Mouse (Mus musculus): Measurements from ENCODE around the gene Sema6d. TPM values are rescaled to one million over a fixed set of nuclear protein-coding genes. Genes with fewer than 3 reads are reported as not detected.

Gene Sema6d
- polyA plus RNA-seq, 1 experiment from 2014 or later, result 41.3 TPM

- Histone ChIP-seq H3K27ac (ENCODE audit: low read depth, low read length) (no peak overlapping the region), H3K4me1 (ENCODE audit: control insufficient read depth, insufficient read depth, low read depth, low read length) (no peaks in the 10 kb centered on the region), H3K27me3 (replicated peaks; ENCODE audit: control insufficient read depth, insufficient read depth, low read length) (no peaks in the 10 kb centered on the region), H3K4me2 (ENCODE audit: low read length) (no peak overlapping the region), H3K9me3 (ENCODE audit: control insufficient read depth, low read length) (no peaks in the 10 kb centered on the region), H3K4me3 (ENCODE audit: low read length) (no peak overlapping the region), H3K9ac (ENCODE audit: low read depth, low read length) (no peak overlapping the region), H3K36me3 (ENCODE audit: control insufficient read depth, insufficient read depth, low read length) (no peaks in the 10 kb centered on the region)
- 83% methylated on average over 10 of the region's 10 CpGs for WGBS
- ATAC-seq, result no peak
Measured at GRCm38 (mm10) chr2:124702621-124703020, 612.9 kb downstream of the Sema6d start.

GRCm38 (mm10) chr2:124704922-124705321, 615.2 kb downstream of the Sema6d start:
- no peaks in the 10 kb centered on the region for H3K27me3 ChIP-seq (replicated peaks; ENCODE audit: control insufficient read depth, insufficient read depth, low read length)
- no peaks in the 10 kb centered on the region for H3K36me3 ChIP-seq (ENCODE audit: control insufficient read depth, insufficient read depth, low read length)
- H3K9ac ChIP-seq (ENCODE audit: low read depth, low read length), result no peak overlapping the region
- no peak for ATAC-seq
- H3K4me1 ChIP-seq (ENCODE audit: control insufficient read depth, insufficient read depth, low read depth, low read length), result no peaks in the 10 kb centered on the region
- H3K9me3 ChIP-seq (ENCODE audit: control insufficient read depth, low read length), result no peaks in the 10 kb centered on the region
- 63% methylated on average over 4 of the region's 4 CpGs for WGBS
- H3K4me2 ChIP-seq (ENCODE audit: low read length), result no peak overlapping the region
- no peak overlapping the region for H3K4me3 ChIP-seq (ENCODE audit: low read length)
- no peak overlapping the region for H3K27ac ChIP-seq (ENCODE audit: low read depth, low read length)

- Histone ChIP-seq H3K36me3 (ENCODE audit: control insufficient read depth, insufficient read depth, low read length) (no peaks in the 10 kb centered on the region), H3K9me3 (ENCODE audit: control insufficient read depth, low read length) (no peaks in the 10 kb centered on the region), H3K4me2 (ENCODE audit: low read length) (no peak overlapping the region), H3K4me1 (ENCODE audit: control insufficient read depth, insufficient read depth, low read depth, low read length) (no peaks in the 10 kb centered on the region), H3K4me3 (ENCODE audit: low read length) (no peak overlapping the region), H3K27ac (ENCODE audit: low read depth, low read length) (no peak overlapping the region), H3K27me3 (replicated peaks; ENCODE audit: control insufficient read depth, insufficient read depth, low read length) (no peaks in the 10 kb centered on the region), H3K9ac (ENCODE audit: low read depth, low read length) (no peak overlapping the region)
- WGBS, result 59% methylated on average over 4 of the region's 4 CpGs
- ATAC-seq, result no peak
Measured at GRCm38 (mm10) chr2:124705806-124706205, 616.0 kb downstream of the Sema6d start.

- no peak for ATAC-seq
Measured at GRCm38 (mm10) chr2:124706896-124707295, 617.1 kb downstream of the Sema6d start.

More at GRCm38 (mm10) chr2:124706896-124707295, 617.1 kb downstream of the Sema6d start:
- no peaks in the 10 kb centered on the region for H3K27me3 ChIP-seq (replicated peaks; ENCODE audit: control insufficient read depth, insufficient read depth, low read length)
- no peak overlapping the region for H3K4me2 ChIP-seq (ENCODE audit: low read length)
- no peak overlapping the region for H3K27ac ChIP-seq (ENCODE audit: low read depth, low read length)
- no peak overlapping the region for H3K4me3 ChIP-seq (ENCODE audit: low read length)
- 44% methylated on average over 7 of the region's 7 CpGs for WGBS
- H3K36me3 ChIP-seq (ENCODE audit: control insufficient read depth, insufficient read depth, low read length), result no peaks in the 10 kb centered on the region
- no peaks in the 10 kb centered on the region for H3K4me1 ChIP-seq (ENCODE audit: control insufficient read depth, insufficient read depth, low read depth, low read length)
- H3K9ac ChIP-seq (ENCODE audit: low read depth, low read length), result no peak overlapping the region
- no peaks in the 10 kb centered on the region for H3K9me3 ChIP-seq (ENCODE audit: control insufficient read depth, low read length)

All from hindbrain, embryonic 16.5 days (tissue).